Mouse (Mus musculus) right cerebral cortex, postnatal 10 days (tissue): ENCODE data around the gene Prox1.
A peak's percentile ranks its signal among the peaks of the same experiment; 100 is the strongest.

ENCODE experiments used
- DNase-seq, 2 experiments: peaks; one replicate each; pipeline ENCODE4 v3.0.0; 2021; ENCODE audit warnings: low spot score in 2 of 2

Prox1 gene

GRCm38 (mm10) chr1:190143593-190143992 is 26.9 kb downstream of the Prox1 start:
- DNase-seq = no peak

- no peak for DNase-seq
Measured at GRCm38 (mm10) chr1:190142584-190142983, 27.9 kb downstream of the Prox1 start.

GRCm38 (mm10) chr1:190140519-190140918 is 30.0 kb downstream of the Prox1 start:
- DNase-seq = no peak

GRCm38 (mm10) chr1:190139711-190140405 is 30.7 kb downstream of the Prox1 start:
- DNase-seq = no peak

- DNase-seq = peak; percentile 41 to 56
Measured at GRCm38 (mm10) chr1:190137943-190138342, 32.6 kb downstream of the Prox1 start.

- no peak for DNase-seq
Measured at GRCm38 (mm10) chr1:190132897-190133296, 37.6 kb downstream of the Prox1 start.

GRCm38 (mm10) chr1:190130888-190131287 is 39.6 kb downstream of the Prox1 start:
- no peak for DNase-seq

- no peak for DNase-seq
Measured at GRCm38 (mm10) chr1:190129553-190129952, 41.0 kb downstream of the Prox1 start.

GRCm38 (mm10) chr1:190128674-190129322 is 41.7 kb downstream of the Prox1 start:
- DNase-seq = no peak

GRCm38 (mm10) chr1:190127878-190128277 is 42.6 kb downstream of the Prox1 start:
- no peak for DNase-seq

- DNase-seq = no peak
Measured at GRCm38 (mm10) chr1:190127163-190127795, 43.2 kb downstream of the Prox1 start.

- DNase-seq = no peak
Measured at GRCm38 (mm10) chr1:190124961-190125739, 45.4 kb downstream of the Prox1 start.

- no peak for DNase-seq
Measured at GRCm38 (mm10) chr1:190123404-190123803, 47.1 kb downstream of the Prox1 start.

- DNase-seq = no peak
Measured at GRCm38 (mm10) chr1:190115985-190116384, 54.5 kb downstream of the Prox1 start.

GRCm38 (mm10) chr1:190111741-190112140 is 58.8 kb downstream of the Prox1 start:
- no peak for DNase-seq

GRCm38 (mm10) chr1:190107587-190107986 is 62.9 kb downstream of the Prox1 start:
- DNase-seq = no peak

- no peak for DNase-seq
Measured at GRCm38 (mm10) chr1:190106674-190107420, 63.7 kb downstream of the Prox1 start.

GRCm38 (mm10) chr1:190106060-190106459 is 64.5 kb downstream of the Prox1 start:
- no peak for DNase-seq

GRCm38 (mm10) chr1:190093326-190093725 is 77.2 kb downstream of the Prox1 start:
- DNase-seq = peak in 1 of 2 experiments; percentile 39

- DNase-seq = no peak
Measured at GRCm38 (mm10) chr1:190092076-190092475, 78.4 kb downstream of the Prox1 start.

- no peak for DNase-seq
Measured at GRCm38 (mm10) chr1:190088929-190089328, 81.6 kb downstream of the Prox1 start.
